Mouse (Mus musculus): ENCODE data around the gene Spata22. TPM values are rescaled to one million over a fixed set of nuclear protein-coding genes. Genes with fewer than 3 reads are reported as not detected.

The Spata22 gene
- total and polyA plus RNA-seq, 3 experiments: 1.1 to 1.5 TPM; not detected in 1

Other genes with a start within 250 kb of the Spata22 start
- gene Itgae, start 239.2 kb upstream of the Spata22 start, total RNA-seq (2021): under 1 TPM; 0.23 to 0.79 TPM
- 0.39 and 0.54 TPM in 2 replicates for gene Itgae, start 239.2 kb upstream of the Spata22 start, polyA plus RNA-seq (2012; rRNA removed)
- gene Haspin, start 191.4 kb upstream of the Spata22 start, total RNA-seq (2021): under 1 TPM; 0.35 TPM
- gene Haspin, start 191.4 kb upstream of the Spata22 start, polyA plus RNA-seq (2012; rRNA removed): 0.70 and 0.91 TPM in 2 replicates
- 10 to 100 TPM in 1 of 2 experiments, 1 to 10 TPM in 1; 4.4 to 10.9 TPM for gene P2rx5, start 169.3 kb upstream of the Spata22 start, total RNA-seq (2021)
- 2.3 and 2.9 TPM in 2 replicates for gene P2rx5, start 169.3 kb upstream of the Spata22 start, polyA plus RNA-seq (2012; rRNA removed)
- gene Emc6, start 152.7 kb upstream of the Spata22 start, total RNA-seq (2021): 10 to 100 TPM; 86.1 to 88.7 TPM
- 91.0 and 117 TPM in 2 replicates for gene Emc6, start 152.7 kb upstream of the Spata22 start, polyA plus RNA-seq (2012; rRNA removed)
- 10 to 100 TPM; 71.0 to 87.8 TPM for gene Tax1bp3, start 152.7 kb upstream of the Spata22 start, total RNA-seq (2021)
- 71.0 and 77.0 TPM in 2 replicates for gene Tax1bp3, start 152.7 kb upstream of the Spata22 start, polyA plus RNA-seq (2012; rRNA removed)
- gene Ctns, start 130.7 kb upstream of the Spata22 start, total RNA-seq (2021): 10 to 100 TPM; 16.8 to 18.3 TPM
- 11.1 and 12.5 TPM in 2 replicates for gene Ctns, start 130.7 kb upstream of the Spata22 start, polyA plus RNA-seq (2012; rRNA removed)
- 10 to 100 TPM in 1 of 2 experiments, 1 to 10 TPM in 1; 8.8 to 12.4 TPM for gene Shpk, start 130.3 kb upstream of the Spata22 start, total RNA-seq (2021)
- 10.0 and 10.9 TPM in 2 replicates for gene Shpk, start 130.3 kb upstream of the Spata22 start, polyA plus RNA-seq (2012; rRNA removed)
- under 1 TPM; 0.21 to 0.26 TPM for gene Trpv1, start 95.4 kb upstream of the Spata22 start, total RNA-seq (2021)
- 0.62 and 1.0 TPM in 2 replicates for gene Trpv1, start 95.4 kb upstream of the Spata22 start, polyA plus RNA-seq (2012; rRNA removed)
- under 1 TPM; 0.12 to 0.14 TPM for gene Trpv3, start 62.4 kb upstream of the Spata22 start, total RNA-seq (2021)
- gene Trpv3, start 62.4 kb upstream of the Spata22 start, polyA plus RNA-seq (2012; rRNA removed): 0.04 and 0.09 TPM in 2 replicates
- gene Aspa, start 145 bp upstream of the Spata22 start, total RNA-seq (2021): 10 to 100 TPM; 12.9 to 27.6 TPM
- gene Aspa, start 145 bp upstream of the Spata22 start, polyA plus RNA-seq (2012; rRNA removed): 0.48 and 0.59 TPM in 2 replicates
- not detected for gene Gm49340, start within 50 bp of the Spata22 start, total RNA-seq (2021)
- 0.04 TPM in 1 of 2 replicates, not detected in the other for gene Gm49340, start within 50 bp of the Spata22 start, polyA plus RNA-seq (2012; rRNA removed)
- not detected for gene Olfr20, start 21.0 kb downstream of the Spata22 start, total RNA-seq (2021)
- 0.22 and 0.31 TPM in 2 replicates for gene Olfr20, start 21.0 kb downstream of the Spata22 start, polyA plus RNA-seq (2012; rRNA removed)
- gene Olfr376, start 41.5 kb downstream of the Spata22 start, total RNA-seq (2021): not detected
- gene Olfr376, start 41.5 kb downstream of the Spata22 start, polyA plus RNA-seq (2012; rRNA removed): not detected in 2 replicates
- not detected for gene Olfr1, start 69.9 kb downstream of the Spata22 start, total RNA-seq (2021)
- gene Olfr1, start 69.9 kb downstream of the Spata22 start, polyA plus RNA-seq (2012; rRNA removed): not detected in 2 replicates
- not detected for gene Olfr378, start 98.7 kb downstream of the Spata22 start, total RNA-seq (2021)
- gene Olfr378, start 98.7 kb downstream of the Spata22 start, polyA plus RNA-seq (2012; rRNA removed): not detected in 2 replicates
- not detected for gene Olfr380, start 127.8 kb downstream of the Spata22 start, total RNA-seq (2021)
- gene Olfr380, start 127.8 kb downstream of the Spata22 start, polyA plus RNA-seq (2012; rRNA removed): not detected in 2 replicates
- gene Olfr381, start 161.9 kb downstream of the Spata22 start, total RNA-seq (2021): not detected
- gene Olfr381, start 161.9 kb downstream of the Spata22 start, polyA plus RNA-seq (2012; rRNA removed): not detected in 2 replicates
- not detected for gene Olfr382, start 187.5 kb downstream of the Spata22 start, total RNA-seq (2021)
- gene Olfr382, start 187.5 kb downstream of the Spata22 start, polyA plus RNA-seq (2012; rRNA removed): not detected in 2 replicates

All from adrenal gland, adult 2 months (tissue).